Mouse (Mus musculus) CD4-positive, CD25-positive, alpha-beta regulatory T cell, adult 9 weeks (primary cell): ENCODE measurements around the gene Smim12. TPM values are rescaled to one million over a fixed set of nuclear protein-coding genes. Genes with fewer than 3 reads are reported as not detected.

ENCODE experiments used
- polyA plus RNA-seq: library from polyadenylated mRNA; unstranded; fragments of 100-300 nt; shearing (Covaris generic); gene quantifications from one replicate; pipeline ENCODE4 v1.2.1, GENCODE M21; 2017

Gene Smim12
- 59.6 TPM for polyA plus RNA-seq

GRCm38 (mm10) chr4:127243552-127243951, at the start of gene Smim12:
TSS of gene Smim12 (plus strand) at chr4:127243784.

Other genes starting within 250 kb of the Smim12 start
- gene Sfpq, start 222.5 kb upstream of the Smim12 start, polyA plus RNA-seq, result 17.5 TPM
- 41.6 TPM for gene Zmym1, start 182.6 kb upstream of the Smim12 start, polyA plus RNA-seq
- 38.8 TPM for gene Zmym6, start 166.4 kb upstream of the Smim12 start, polyA plus RNA-seq
- 27.9 TPM for gene Tmem35b, start 120.1 kb upstream of the Smim12 start, polyA plus RNA-seq
- gene Dlgap3, start 74.6 kb upstream of the Smim12 start, polyA plus RNA-seq, result 0.22 TPM
- not detected for gene Gja4, start 70.3 kb downstream of the Smim12 start, polyA plus RNA-seq
- gene Gjb3, start 87.1 kb downstream of the Smim12 start, polyA plus RNA-seq, result not detected
- not detected for gene Gjb4, start 110.3 kb downstream of the Smim12 start, polyA plus RNA-seq
- gene Gjb5, start 114.4 kb downstream of the Smim12 start, polyA plus RNA-seq, result not detected